Mouse (Mus musculus): ENCODE results near the gene Zmynd12. TPM values are rescaled to one million over a fixed set of nuclear protein-coding genes. Genes with fewer than 3 reads are reported as not detected.

Gene Zmynd12
- total RNA-seq, 2 experiments from 2014 or later, result not detected

Other genes with a start within 250 kb of the Zmynd12 start
- gene Zfp691, start 248.6 kb upstream of the Zmynd12 start, total RNA-seq (2021), result 1 to 10 TPM; 8.7 to 8.9 TPM
- 1 to 10 TPM in 1 of 2 experiments, under 1 TPM in 1; 0.49 to 1.9 TPM for gene Ermap, start 232.8 kb upstream of the Zmynd12 start, total RNA-seq (2021)
- gene Svbp, start 227.5 kb upstream of the Zmynd12 start, total RNA-seq (2021), result 10 to 100 TPM; 38.2 to 44.7 TPM
- not detected for gene Tmem269, start 204.6 kb upstream of the Zmynd12 start, total RNA-seq (2021)
- 10 to 100 TPM; 19.3 to 21.2 TPM for gene AU022252, start 190.1 kb upstream of the Zmynd12 start, total RNA-seq (2021)
- gene P3h1, start 189.9 kb upstream of the Zmynd12 start, total RNA-seq (2021), result 10 to 100 TPM; 23.3 to 30.5 TPM
- gene Cldn19, start 167.4 kb upstream of the Zmynd12 start, total RNA-seq (2021), result 10 to 100 TPM; 12.8 to 17.0 TPM
- gene Ybx1, start 128.2 kb upstream of the Zmynd12 start, total RNA-seq (2021), result 100 to 1,000 TPM; 547 to 553 TPM
- gene Ppih, start 102.3 kb upstream of the Zmynd12 start, total RNA-seq (2021), result 10 to 100 TPM; 15.2 to 15.4 TPM
- gene Ccdc30, start 7.3 kb upstream of the Zmynd12 start, total RNA-seq (2021), result under 1 TPM; 0.21 to 0.56 TPM
- gene Ppcs, start 394 bp upstream of the Zmynd12 start, total RNA-seq (2021), result 1 to 10 TPM; 3.8 to 5.5 TPM
- under 1 TPM; 0.41 to 0.47 TPM for gene Rimkla, start 69.8 kb downstream of the Zmynd12 start, total RNA-seq (2021)
- gene Foxj3, start 114.2 kb downstream of the Zmynd12 start, total RNA-seq (2021), result 10 to 100 TPM; 32.1 to 38.2 TPM
- gene Frg2f1, start 116.7 kb downstream of the Zmynd12 start, total RNA-seq (2021), result 1 to 10 TPM; 6.8 to 7.8 TPM
- gene Guca2a, start 214.9 kb downstream of the Zmynd12 start, total RNA-seq (2021), result not detected
- gene Guca2b, start 236.1 kb downstream of the Zmynd12 start, total RNA-seq (2021), result not detected

Measured in gastrocnemius, postnatal 10 days (tissue).